Mouse (Mus musculus) liver, postnatal 0 days (tissue): ENCODE data around the gene Erich6b. TPM values are rescaled to one million over a fixed set of nuclear protein-coding genes. Genes with fewer than 3 reads are reported as not detected.

ENCODE experiments used
- ATAC-seq: fragments of 200-750 bp; cut with Nextera tagmentation; 2 replicates; pipeline ENCODE4 v1.8.0; 2017; ENCODE audit warnings: mild to moderate bottlenecking, moderate library complexity
- DNase-seq: peaks from one replicate; pipeline ENCODE4 v3.0.0-alpha.2; 2016
- H3K27ac ChIP-seq: fragments of 300-500 bp; sonication (generic); 2 replicates; pipeline ENCODE4 v1.5.1; 2014; ENCODE audit warnings: antibody characterized with exemption, moderate library complexity, mild to moderate bottlenecking, low read depth
- H3K27me3 ChIP-seq: fragments of 300-500 bp; sonication (generic); 2 replicates; pipeline ENCODE4 v1.6.1; 2014; ENCODE audit warnings: low read length, control low read depth, mixed read lengths; ENCODE audit not compliant: insufficient read depth
- H3K36me3 ChIP-seq: fragments of 300-500 bp; sonication (generic); replicated peaks from 2 replicates; pipeline ENCODE4 v1.6.1; 2014; ENCODE audit warnings: mild to moderate bottlenecking, control low read depth, low read length, moderate library complexity, mixed read lengths; ENCODE audit not compliant: insufficient read depth
- H3K4me1 ChIP-seq: fragments of 300-500 bp; sonication (generic); 2 replicates; pipeline ENCODE4 v1.6.1; 2014; ENCODE audit warnings: antibody characterized with exemption, mild to moderate bottlenecking, control low read depth; ENCODE audit not compliant: insufficient read depth
- H3K4me2 ChIP-seq: fragments of 300-500 bp; sonication (generic); 2 replicates; pipeline ENCODE4 v1.6.1; 2014; ENCODE audit warnings: low read depth, mild to moderate bottlenecking, low read length, moderate library complexity, mixed read lengths
- H3K4me3 ChIP-seq: fragments of 300-500 bp; sonication (generic); 2 replicates; pipeline ENCODE4 v1.5.1; 2014; ENCODE audit warnings: low read depth, low read length
- H3K9ac ChIP-seq: fragments of 300-500 bp; sonication (generic); replicated peaks from 2 replicates; pipeline ENCODE4 v1.6.1; 2014; ENCODE audit warnings: mild to moderate bottlenecking, moderate library complexity
- H3K9me3 ChIP-seq: fragments of 300-500 bp; sonication (generic); 2 replicates; pipeline ENCODE4 v1.6.1; 2016; ENCODE audit warnings: mild to moderate bottlenecking, control low read depth, low read length, mixed read lengths
- CTCF ChIP-seq: sonication (generic); IDR thresholded peaks from 2 replicates; pipeline ENCODE4 v1.5.1; 2016; ENCODE audit warnings: antibody characterized with exemption, low read depth
- EP300 ChIP-seq: IDR thresholded peaks from 2 replicates; pipeline ENCODE4 v1.6.1; 2016; ENCODE audit warnings: antibody characterized with exemption, low read depth, mild to moderate bottlenecking
- WGBS: fragments of 180-500 bp; shearing (Covaris S2); extraction: QIAGEN DNeasy Blood & Tissue Kit; methylation state at CpG from one replicate; pipeline ENCODE4 v1.1.7; 2014; ENCODE audit not compliant: insufficient replicate concordance; 5-methylcytosine and 5-hydroxymethylcytosine counted together
- polyA plus RNA-seq: library from polyadenylated mRNA; unstranded; fragments of >200 nt; fragmentation: Nextera tagmentation; extraction: Ambion mirVana; gene quantifications from 2 replicates; pipeline ENCODE4 v1.2.1, GENCODE M21; 2015

Gene Erich6b
- polyA plus RNA-seq, 1 experiment from 2014 or later: not detected

DNA sequence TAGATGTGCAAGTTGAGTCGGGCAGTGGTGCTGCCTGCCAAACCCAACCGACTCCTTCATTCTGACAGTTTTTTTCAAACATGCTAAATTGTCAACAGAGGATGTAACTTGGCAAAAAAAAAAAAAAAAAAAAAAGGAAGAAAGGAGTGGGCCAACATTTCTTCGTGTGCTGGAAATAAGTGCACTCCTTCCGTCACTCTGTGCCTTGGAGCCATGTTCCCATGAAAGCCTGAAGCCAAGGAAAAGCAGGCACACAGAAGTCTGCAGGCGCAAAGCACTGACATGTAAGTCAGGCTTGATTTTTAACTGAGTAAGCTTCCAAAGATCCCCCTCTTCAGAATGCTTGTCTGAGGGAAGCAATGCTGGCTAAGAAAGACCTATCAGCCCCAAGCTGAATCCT, 70.6 kb downstream of the Erich6b start:
- DNase-seq: no peak
- H3K36me3 ChIP-seq: peaks cover 76% of the 10 kb centered on the region
- 85% methylated on average over 5 of the region's 5 CpGs for WGBS
- no peak for TF ChIP-seq EP300
- no peak for TF ChIP-seq CTCF
- no peak overlapping the region for H3K27ac ChIP-seq
- H3K4me2 ChIP-seq: no peak overlapping the region
- H3K27me3 ChIP-seq: no peaks in the 10 kb centered on the region
- H3K4me1 ChIP-seq: no peaks in the 10 kb centered on the region
- H3K9me3 ChIP-seq: no peaks in the 10 kb centered on the region
- no peak for ATAC-seq
- no peak overlapping the region for H3K9ac ChIP-seq
- H3K4me3 ChIP-seq: no peak overlapping the region

DNA sequence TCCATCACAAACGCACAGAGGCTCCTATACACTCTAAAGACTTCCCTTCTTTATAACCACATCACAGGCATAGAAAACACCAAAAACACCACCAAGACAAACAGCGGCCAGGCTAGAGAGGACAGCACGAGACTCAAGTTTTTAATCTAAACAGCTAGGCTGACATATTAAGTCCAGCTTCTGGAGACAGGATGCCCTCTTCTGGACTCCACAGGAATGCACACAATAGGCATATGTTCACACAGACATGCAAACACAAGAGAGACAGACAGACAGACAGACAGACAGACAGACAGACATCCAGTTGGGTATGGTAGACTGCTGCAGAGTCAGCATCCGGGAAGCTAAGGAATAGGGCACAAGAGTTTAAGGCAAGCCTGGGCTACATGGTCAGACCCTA, 71.6 kb downstream of the Erich6b start:
- no peaks in the 10 kb centered on the region for H3K4me1 ChIP-seq
- H3K4me2 ChIP-seq: no peak overlapping the region
- H3K27ac ChIP-seq: no peak overlapping the region
- H3K9ac ChIP-seq: no peak overlapping the region
- no peak overlapping the region for H3K4me3 ChIP-seq
- no peaks in the 10 kb centered on the region for H3K27me3 ChIP-seq
- WGBS: 84% methylated on average over 4 of the region's 4 CpGs
- peaks cover 77% of the 10 kb centered on the region for H3K36me3 ChIP-seq
- no peak for ATAC-seq
- no peaks in the 10 kb centered on the region for H3K9me3 ChIP-seq
- no peak for DNase-seq
- TF ChIP-seq CTCF (peak; percentile 37), EP300 (no peak)

GRCm38 (mm10) chr14:75716410-75716809, 74.4 kb downstream of the Erich6b start:
- H3K4me2 ChIP-seq: no peak overlapping the region
- ATAC-seq: no peak
- peaks cover 82% of the 10 kb centered on the region for H3K36me3 ChIP-seq
- H3K27me3 ChIP-seq: no peaks in the 10 kb centered on the region
- no peak for DNase-seq
- H3K9me3 ChIP-seq: no peaks in the 10 kb centered on the region
- no peak for TF ChIP-seq EP300
- no peak for TF ChIP-seq CTCF
- H3K27ac ChIP-seq: no peak overlapping the region
- H3K9ac ChIP-seq: no peak overlapping the region
- no peak overlapping the region for H3K4me3 ChIP-seq
- WGBS: 92% methylated on average over 4 of the region's 4 CpGs
- H3K4me1 ChIP-seq: no peaks in the 10 kb centered on the region

Other genes starting within 250 kb of the Erich6b start
- 0.02 TPM in 1 of 2 replicates, not detected in the other for gene Siah3, start 186.3 kb upstream of the Erich6b start, polyA plus RNA-seq
- not detected in 2 replicates for gene Spert, start 49.1 kb upstream of the Erich6b start, polyA plus RNA-seq
- 4.5 and 4.7 TPM in 2 replicates for gene Cog3, start 112.3 kb downstream of the Erich6b start, polyA plus RNA-seq
- gene Slc25a30, start 144.8 kb downstream of the Erich6b start, polyA plus RNA-seq: 13.6 and 13.7 TPM in 2 replicates
- 874 and 942 TPM in 2 replicates for gene Tpt1, start 202.8 kb downstream of the Erich6b start, polyA plus RNA-seq